Mouse (Mus musculus): ENCODE measurements around the gene Prkd2. TPM values are rescaled to one million over a fixed set of nuclear protein-coding genes. Genes with fewer than 3 reads are reported as not detected.

Prkd2 gene
- total and polyA plus RNA-seq, 3 experiments = 9.8 to 39.0 (median 18.0) TPM

- dilution Hi-C loops (cut with MboI; ENCODE audit: extremely low pct_ligation_motif_present, extremely low pct_unique_long_range_greater_than_20kb, low sequenced_read_pairs) = no loop called here
- Histone ChIP-seq H3K9ac (ENCODE audit: insufficient read depth, low read depth) (peak overlapping the region; percentile 20), H3K4me3 (replicated peaks in 1 of 3; ENCODE audit: low read depth in 2 of 3, low read length in 2 of 3, poor library complexity in 1 of 3) (peak overlapping the region; percentile 10 to 72 (median 55))
These were observed 33.9 kb downstream of the Prkd2 start for GRCm38 (mm10) chr7:16876608-16877007.

GRCm38 (mm10) chr7:16877717-16878116 is 35.0 kb downstream of the Prkd2 start:
- Histone ChIP-seq H3K4me1 (ENCODE audit: control insufficient read depth in 1 of 2, insufficient read depth in 2 of 2) (peaks cover 6 to 39% of the 10 kb centered on the region in 2 experiments), H3K9me3 (replicated peaks; ENCODE audit: low read length) (no peaks in the 10 kb centered on the region), H3K27ac (ENCODE audit: insufficient read depth, low read depth) (no peak overlapping the region), H3K9ac (ENCODE audit: insufficient read depth, low read depth) (no peak overlapping the region), H3K4me3 (replicated peaks in 1 of 3; ENCODE audit: low read depth in 2 of 3, low read length in 2 of 3, poor library complexity in 1 of 3) (no peak overlapping the region), H3K36me3 (replicated peaks in 1 of 2; ENCODE audit: control insufficient read depth in 1 of 2, insufficient read depth in 1 of 2, low read length in 1 of 2) (peaks cover 0 to 36% of the 10 kb centered on the region in 2 experiments), H3K4me2 (ENCODE audit: insufficient read depth, low read depth, poor library complexity, severe bottlenecking) (no peak overlapping the region), H3K79me2 (replicated peaks; ENCODE audit: control insufficient read depth, extremely low read depth, insufficient read depth, poor library complexity, severe bottlenecking) (no peaks in the 10 kb centered on the region), H3K27me3 (replicated peaks) (no peaks in the 10 kb centered on the region)
- in situ Hi-C loops (cut with MboI; ENCODE audit: low pct_ligation_motif_present, low pct_unique_long_range_greater_than_20kb, low sequenced_read_pairs) (no loop called here), dilution Hi-C loops (cut with MboI; ENCODE audit: extremely low pct_ligation_motif_present, extremely low pct_unique_long_range_greater_than_20kb, low sequenced_read_pairs) (no loop called here)
- TF ChIP-seq IRF4 (IDR thresholded peaks at IDR 0.05; ENCODE audit: low read depth, low read length) (no peak), MAX (IDR thresholded peaks at IDR 0.05; ENCODE audit: low read length) (no peak), PAX5 (IDR thresholded peaks at IDR 0.05; ENCODE audit: low read length) (no peak), MYC (IDR thresholded peaks at IDR 0.05; ENCODE audit: low read depth, low read length) (no peak), JUN (IDR thresholded peaks at IDR 0.05; ENCODE audit: insufficient read depth, low read depth, low read length) (no peak), ELF1 (IDR thresholded peaks at IDR 0.05; ENCODE audit: low read depth, low read length) (no peak), SIN3A (IDR thresholded peaks at IDR 0.05; ENCODE audit: low read length) (no peak), MXI1 (IDR thresholded peaks at IDR 0.05; ENCODE audit: low read depth, low read length) (no peak), UBTF (IDR thresholded peaks at IDR 0.05; ENCODE audit: low read depth, low read length) (no peak), CHD2 (IDR thresholded peaks at IDR 0.05; ENCODE audit: low read length) (no peak), ZNF384 (IDR thresholded peaks at IDR 0.05; ENCODE audit: low read depth, low read length) (no peak)
- no peak for DNase-seq (ENCODE audit: extremely low read depth)

More at GRCm38 (mm10) chr7:16876608-16877007, 33.9 kb downstream of the Prkd2 start:
- H3K4me1 ChIP-seq (ENCODE audit: control insufficient read depth in 1 of 2, insufficient read depth in 2 of 2) = peaks cover 6 to 39% of the 10 kb centered on the region in 2 experiments
- no peak for DNase-seq (ENCODE audit: extremely low read depth)
- no peaks in the 10 kb centered on the region for H3K9me3 ChIP-seq (replicated peaks; ENCODE audit: low read length)
- no peaks in the 10 kb centered on the region for H3K27me3 ChIP-seq (replicated peaks)
- no peak for TF ChIP-seq RCOR1 (conservative IDR thresholded peaks at IDR 0.05; ENCODE audit: low read depth, low read length)
- no peak for TF ChIP-seq ZKSCAN1 (IDR thresholded peaks at IDR 0.05; ENCODE audit: borderline replicate concordance, low read depth, low read length)
- TF ChIP-seq USF2 (conservative IDR thresholded peaks at IDR 0.05; ENCODE audit: low read depth, low read length) = no peak
- TF ChIP-seq CTCF (conservative IDR thresholded peaks at IDR 0.05 in 1 of 2, IDR thresholded peaks at IDR 0.05 in 1 of 2; ENCODE audit: low read depth in 2 of 2, low read length in 2 of 2) = no peak
- TF ChIP-seq MYC (IDR thresholded peaks at IDR 0.05; ENCODE audit: low read depth, low read length) = no peak
- TF ChIP-seq ZNF384 (IDR thresholded peaks at IDR 0.05; ENCODE audit: low read depth, low read length) = no peak
- no peak for TF ChIP-seq MXI1 (IDR thresholded peaks at IDR 0.05; ENCODE audit: low read depth, low read length)
- TF ChIP-seq CHD1 (IDR thresholded peaks at IDR 0.05; ENCODE audit: low read depth, low read length) = no peak
- TF ChIP-seq UBTF (IDR thresholded peaks at IDR 0.05; ENCODE audit: low read depth, low read length) = no peak
- TF ChIP-seq TBP (conservative IDR thresholded peaks at IDR 0.05; ENCODE audit: low read depth, low read length) = no peak
- TF ChIP-seq MAZ (IDR thresholded peaks at IDR 0.05; ENCODE audit: low read depth, low read length) = no peak
- TF ChIP-seq ELF1 (IDR thresholded peaks at IDR 0.05; ENCODE audit: low read depth, low read length) = no peak
- no peak for TF ChIP-seq ETS1 (conservative IDR thresholded peaks at IDR 0.05; ENCODE audit: low read depth, low read length)
- TF ChIP-seq SMC3 (IDR thresholded peaks at IDR 0.05; ENCODE audit: low read depth, low read length) = no peak
- no peak for TF ChIP-seq EP300 (IDR thresholded peaks at IDR 0.05; ENCODE audit: low read length)
- H3K27ac ChIP-seq (ENCODE audit: insufficient read depth, low read depth) = no peak overlapping the region
- H3K36me3 ChIP-seq (replicated peaks in 1 of 2; ENCODE audit: control insufficient read depth in 1 of 2, insufficient read depth in 1 of 2, low read length in 1 of 2) = peaks cover 3 to 38% of the 10 kb centered on the region in 2 experiments
- H3K4me2 ChIP-seq (ENCODE audit: insufficient read depth, low read depth, poor library complexity, severe bottlenecking) = peak overlapping the region; percentile 52
- H3K79me2 ChIP-seq (replicated peaks; ENCODE audit: control insufficient read depth, extremely low read depth, insufficient read depth, poor library complexity, severe bottlenecking) = no peaks in the 10 kb centered on the region
- in situ Hi-C loops (cut with MboI; ENCODE audit: low pct_ligation_motif_present, low pct_unique_long_range_greater_than_20kb, low sequenced_read_pairs) = no loop called here
